Mouse (Mus musculus) thymus, postnatal 4 days (tissue): ENCODE data around the gene E130311K13Rik.

ENCODE experiments used
- DNase-seq: peaks from one replicate; pipeline ENCODE4 v3.0.0; 2021

Gene E130311K13Rik

GRCm38 (mm10) chr3:63928878-63929859 lies at the start of gene E130311K13Rik:
E130311K13Rik (minus strand) TSS chr3:63929472.
- DNase-seq, result peak; percentile 92

GRCm38 (mm10) chr3:63977895-63978294 lies 48.6 kb upstream of the E130311K13Rik start:
- no peak for DNase-seq

DNA sequence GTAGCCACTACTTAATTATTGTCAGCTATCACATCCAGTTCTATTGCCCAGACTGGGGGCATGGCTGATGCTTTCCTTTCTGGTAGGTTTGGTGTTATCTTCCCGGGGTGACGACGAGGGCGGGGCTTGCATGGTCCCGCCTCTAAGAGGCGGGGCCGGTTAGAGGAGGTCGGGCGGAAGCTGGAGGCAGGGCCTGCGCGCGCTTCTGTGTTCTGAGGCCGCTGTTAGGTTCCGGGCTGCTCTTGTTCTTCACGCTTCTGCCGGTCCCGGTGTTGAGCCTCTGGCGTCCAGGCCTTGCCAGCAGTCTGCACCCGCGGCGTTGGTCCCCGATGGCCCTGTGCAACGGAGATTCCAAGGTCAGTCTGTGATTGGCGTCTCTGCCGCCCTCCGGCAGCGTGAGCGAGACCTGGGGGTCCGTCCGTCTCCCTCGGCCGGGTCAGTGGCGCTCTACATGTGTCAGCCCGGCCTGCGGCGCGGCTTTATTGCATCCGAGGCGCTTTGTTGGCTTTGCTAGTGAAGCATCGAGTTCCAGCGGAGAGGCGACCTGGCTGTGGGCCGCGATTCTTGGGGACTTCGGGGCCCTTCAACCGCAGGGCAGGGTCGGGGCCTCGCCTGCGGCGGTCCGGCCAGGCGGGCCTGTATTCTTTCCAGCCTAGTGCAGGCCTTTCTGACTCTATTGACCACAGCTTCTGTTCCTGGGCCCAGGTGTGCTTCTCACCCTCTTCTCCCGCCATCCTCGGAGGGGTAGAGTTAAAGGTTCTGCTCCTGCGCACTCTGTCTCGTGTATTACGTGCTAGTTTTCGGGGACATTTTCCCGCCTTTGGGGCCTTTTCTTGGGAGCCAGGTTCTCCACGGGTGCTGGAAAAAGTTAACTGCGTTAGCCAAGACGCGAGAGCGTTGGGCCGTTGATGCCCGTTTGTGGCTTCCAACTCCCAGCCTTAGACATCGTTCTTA lies 47.0 kb upstream of the E130311K13Rik start, which contains the start of gene Gmps:
Gmps (plus strand) TSS at position 152 of the 954 bp plus-strand sequence.
- peak; percentile 97 for DNase-seq

DNA sequence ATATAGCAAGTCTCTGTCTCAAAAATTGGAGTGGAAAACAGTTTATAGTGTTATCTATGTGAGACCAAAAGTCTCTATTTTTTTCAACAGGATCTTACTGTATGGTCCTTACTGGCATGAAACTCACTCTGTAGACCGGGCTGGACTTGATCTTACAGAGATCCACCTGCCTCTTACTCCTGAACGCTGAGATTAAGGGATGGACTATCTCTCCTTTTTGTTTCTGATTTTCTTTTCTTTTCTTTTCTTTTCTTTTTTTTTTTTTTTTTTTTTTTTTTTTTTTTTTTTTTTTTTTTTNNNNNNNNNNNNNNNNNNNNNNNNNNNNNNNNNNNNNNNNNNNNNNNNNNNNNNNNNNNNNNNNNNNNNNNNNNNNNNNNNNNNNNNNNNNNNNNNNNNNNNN lies 36.7 kb upstream of the E130311K13Rik start:
- no peak for DNase-seq

DNA sequence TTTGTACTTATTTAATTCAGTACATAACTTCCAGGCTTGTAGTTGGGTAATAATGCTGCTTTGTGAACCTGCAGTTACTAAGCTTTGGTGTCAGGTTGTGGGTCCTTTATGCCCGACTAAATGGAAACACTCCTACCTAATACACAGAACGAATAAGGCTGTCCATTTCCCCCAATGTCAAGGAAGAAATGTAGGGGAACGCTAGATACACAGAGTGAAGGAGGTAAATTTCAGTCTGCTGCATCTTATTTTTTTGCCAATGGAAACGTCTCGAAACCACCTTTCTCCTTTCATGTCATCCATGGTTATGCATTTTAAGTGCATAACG lies 35.6 kb upstream of the E130311K13Rik start:
- DNase-seq, result no peak

GRCm38 (mm10) chr3:63964100-63964921 lies 35.0 kb upstream of the E130311K13Rik start, which contains the start of gene Slc33a1:
Slc33a1 (minus strand) TSS chr3:63964768.
- DNase-seq, result peak; percentile 99

- peak; percentile 8 for DNase-seq
Observed at GRCm38 (mm10) chr3:63963421-63964099, 34.3 kb upstream of the E130311K13Rik start.

DNA sequence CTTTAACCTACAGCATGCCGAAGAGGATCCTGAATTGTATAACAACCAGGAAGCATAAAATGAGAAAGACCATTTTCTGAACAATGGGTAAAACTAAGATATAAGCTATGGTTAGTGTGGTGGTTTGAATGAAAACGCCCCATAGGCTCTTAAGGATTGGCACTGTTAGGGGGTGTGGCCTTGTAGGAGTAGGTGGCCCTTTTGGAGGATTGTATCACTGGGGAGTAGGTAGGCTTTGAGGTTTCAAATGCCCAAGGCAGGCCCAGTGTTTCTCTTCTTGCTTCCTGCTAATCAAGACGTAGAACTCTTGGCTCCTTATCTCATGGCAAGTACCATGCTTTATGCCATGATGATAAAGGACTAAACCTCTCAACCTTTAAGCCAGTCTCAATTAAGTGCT lies 20.6 kb upstream of the E130311K13Rik start:
- DNase-seq, result no peak

GRCm38 (mm10) chr3:63941204-63941850 lies 12.1 kb upstream of the E130311K13Rik start:
- no peak for DNase-seq

- no peak for DNase-seq
Observed at GRCm38 (mm10) chr3:63938928-63939327, 9.7 kb upstream of the E130311K13Rik start.

GRCm38 (mm10) chr3:63919634-63920033 lies 9.6 kb downstream of the E130311K13Rik start:
- peak; percentile 59 for DNase-seq

DNA sequence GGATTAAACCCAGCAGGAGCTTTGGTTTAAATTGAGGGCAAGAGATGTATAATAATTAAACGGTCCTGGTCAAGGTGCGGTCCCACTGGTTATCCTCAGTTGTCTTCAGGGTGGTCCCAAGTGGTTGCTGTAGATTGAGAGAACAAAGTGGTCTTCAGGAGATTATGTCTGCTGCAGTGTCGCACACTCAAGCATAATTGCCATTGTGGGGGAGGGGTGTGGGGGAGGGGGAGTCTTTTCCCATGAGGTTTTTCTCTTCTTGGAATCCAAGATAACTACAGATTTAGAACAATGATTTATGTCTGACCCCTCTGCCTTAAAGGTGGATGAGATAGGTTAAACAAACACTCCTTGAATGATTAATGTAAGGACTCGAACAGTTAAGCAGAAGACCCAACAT lies 19.0 kb downstream of the E130311K13Rik start:
- no peak for DNase-seq

DNA sequence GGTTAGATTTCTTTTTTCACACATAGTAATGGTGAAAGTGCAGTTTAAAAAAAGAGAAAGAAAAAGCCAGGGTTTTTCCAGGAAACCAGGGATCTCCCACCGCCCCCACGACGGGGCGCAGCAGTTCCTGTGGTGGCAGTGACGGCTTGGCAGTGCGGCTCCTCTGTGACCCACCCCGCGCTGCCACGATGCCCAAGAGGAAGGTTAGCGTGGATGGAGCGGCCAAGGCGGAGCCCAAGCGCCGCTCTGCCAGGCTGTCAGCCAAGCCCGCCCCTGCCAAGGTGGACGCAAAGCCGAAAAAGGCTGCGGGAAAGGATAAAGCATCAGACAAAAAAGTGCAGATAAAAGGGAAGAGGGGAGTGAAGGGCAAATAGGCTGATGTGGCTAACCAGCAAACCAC lies 24.0 kb downstream of the E130311K13Rik start:
- peak; percentile 12 for DNase-seq

DNA sequence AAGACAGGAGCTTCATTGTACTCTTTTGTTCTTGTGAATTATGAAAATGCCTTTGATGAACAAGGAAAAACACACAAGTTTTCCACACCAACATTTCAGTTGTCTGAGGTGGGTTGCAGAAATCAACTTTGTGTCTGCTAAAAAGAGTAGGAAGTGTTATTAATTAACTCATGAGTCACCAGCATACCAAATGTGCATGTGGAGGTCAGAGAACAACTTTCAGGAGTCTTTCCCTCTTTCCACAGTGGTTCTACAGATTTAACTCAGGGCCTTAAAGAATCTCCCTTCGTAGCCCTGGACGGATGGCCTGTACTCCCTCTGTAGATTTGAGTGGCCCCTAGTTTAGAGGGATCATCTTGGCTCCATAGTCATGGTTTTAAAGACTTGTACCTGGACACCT lies 25.1 kb downstream of the E130311K13Rik start:
- no peak for DNase-seq

GRCm38 (mm10) chr3:63900021-63900571 lies 29.2 kb downstream of the E130311K13Rik start:
- no peak for DNase-seq

- peak; percentile 63 for DNase-seq
Observed at GRCm38 (mm10) chr3:63899309-63899695, 30.0 kb downstream of the E130311K13Rik start, which contains the start of gene Plch1. Plch1 (minus strand) TSS chr3:63899472.

DNA sequence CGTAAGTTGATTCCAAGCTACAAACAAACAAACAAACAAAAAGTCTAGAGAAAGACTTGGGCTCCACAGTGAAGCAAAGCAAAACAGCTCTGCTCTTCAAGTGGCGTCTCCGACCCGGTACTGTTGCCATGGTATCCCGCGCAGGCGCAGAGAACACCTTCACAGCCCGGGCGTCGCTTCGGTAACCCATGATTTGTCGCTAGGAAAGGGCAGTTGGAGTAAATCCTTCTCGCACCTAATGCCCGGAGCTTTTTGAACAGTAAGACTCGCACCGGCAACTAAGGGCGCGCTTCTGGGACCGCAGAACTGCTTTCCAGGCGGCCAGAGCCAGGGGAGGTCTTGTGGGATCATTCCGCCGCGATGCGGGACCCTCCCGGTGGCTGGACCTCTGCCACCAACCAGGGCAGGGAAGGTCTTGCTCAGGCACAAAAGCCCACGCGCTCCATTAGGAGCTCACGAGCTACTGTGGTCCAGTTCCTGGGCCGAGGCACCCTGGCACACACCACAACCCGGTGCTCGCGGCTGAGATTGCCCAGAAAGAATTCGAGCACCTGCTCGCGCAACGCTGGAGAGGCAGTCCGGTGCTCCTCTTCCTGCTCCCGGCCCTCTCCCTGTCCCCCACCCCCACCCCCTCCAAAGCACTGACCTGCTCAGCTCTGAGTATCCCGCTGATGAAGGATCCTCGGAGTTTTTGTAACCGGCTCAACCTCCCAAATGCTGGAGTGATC lies 30.5 kb downstream of the E130311K13Rik start:
- peak; percentile 74 for DNase-seq

GRCm38 (mm10) chr3:63897177-63897576 lies 32.1 kb downstream of the E130311K13Rik start:
- no peak for DNase-seq

DNA sequence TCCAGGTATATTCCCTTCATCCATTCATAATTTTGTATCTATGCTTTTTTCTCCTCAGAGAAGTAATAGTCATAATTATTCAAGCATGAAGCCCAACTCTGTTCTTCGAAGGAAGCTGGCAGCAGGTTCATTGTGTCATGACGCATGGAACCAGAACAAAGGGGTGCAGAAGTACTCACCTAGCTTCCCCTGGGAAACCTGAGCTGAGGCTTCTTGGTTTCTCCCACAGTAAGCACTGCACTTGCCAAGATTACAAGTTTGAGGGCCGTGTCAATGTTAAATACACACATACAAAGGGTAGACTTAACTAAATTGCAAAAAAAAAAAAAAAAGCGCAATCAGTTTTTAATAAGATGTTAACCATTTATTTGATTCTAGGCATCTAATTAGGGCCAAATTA lies 33.0 kb downstream of the E130311K13Rik start:
- DNase-seq, result no peak

GRCm38 (mm10) chr3:63895786-63896185 lies 33.5 kb downstream of the E130311K13Rik start:
- DNase-seq, result no peak
